In genomic region chr14:120335871-120336270, GRCm38 (mm10) we compare ENCODE assay signal across 18 mouse cellular contexts.
A peak's percentile ranks its signal among the peaks of the same experiment; 100 is the strongest.
DNase-seq lines count a peak whose midpoint lies in the region; ATAC-seq and TF ChIP-seq lines count a peak whose summit lies in the region.
"Had no signal": no experiment of that assay in that cellular context is flagged by ENCODE, and none has a peak within 500 bp of the region (broad histone marks: within the 10 kb centered on the region; RNA-seq: fewer than 3 reads in every experiment).

No protein-coding gene starts in this region.

- no peak for ATAC-seq in heart, embryonic 11.5 days (replicated peaks; ENCODE audit: insufficient number of reproducible peaks, low FRiP score, low TSS enrichment)
- no peak for ATAC-seq in liver, postnatal 0 days
- ATAC-seq in liver, embryonic 12.5 days, result no peak
- ATAC-seq: midbrain, embryonic 13.5 days had no signal

- H3K27ac ChIP-seq in heart, embryonic 11.5 days (ENCODE audit: low read depth, low read length), result peak overlapping the region; percentile 59
- H3K27ac ChIP-seq in kidney, adult 2 months (ENCODE audit: insufficient read depth, low read depth, low read length), result 0 out of 2 replicates have a peak overlapping the region, but pooled peaks have one; percentile 8
- 0 out of 2 replicates have a peak overlapping the region, but pooled peaks have one; percentile 34 for H3K27ac ChIP-seq in liver, postnatal 0 days (ENCODE audit: low read depth)
- H3K27ac ChIP-seq in liver, embryonic 12.5 days, result no peak overlapping the region
- H3K27ac ChIP-seq in small intestine, adult 2 months (ENCODE audit: insufficient read depth, low read depth, low read length), result peak overlapping the region; percentile 56
- H3K27ac ChIP-seq: forebrain, embryonic 12.5 days; hindbrain, embryonic 14.5 days; midbrain, embryonic 13.5 days; neural tube, embryonic 13.5 days had no signal

- no peak for TF ChIP-seq EP300 in liver, postnatal 0 days (IDR thresholded peaks at IDR 0.05; ENCODE audit: low read depth)

- no peaks in the 10 kb centered on the region for H3K9me3 ChIP-seq in heart, embryonic 11.5 days (replicated peaks; ENCODE audit: control insufficient read depth, low read length)
- no peaks in the 10 kb centered on the region for H3K9me3 ChIP-seq in liver, postnatal 0 days (ENCODE audit: low read length)
- H3K9me3 ChIP-seq in liver, embryonic 12.5 days (replicated peaks), result no peaks in the 10 kb centered on the region
- H3K9me3 ChIP-seq: forebrain, embryonic 12.5 days; lung, embryonic 15.5 days; midbrain, embryonic 13.5 days; neural tube, embryonic 13.5 days had no signal

- no peak overlapping the region for H3K4me2 ChIP-seq in heart, embryonic 11.5 days
- H3K4me2 ChIP-seq in liver, postnatal 0 days (ENCODE audit: low read depth, low read length), result no peak overlapping the region
- H3K4me2 ChIP-seq in liver, embryonic 12.5 days, result no peak overlapping the region
- H3K4me2 ChIP-seq: forebrain, embryonic 12.5 days; hindbrain, embryonic 14.5 days; liver, embryonic 11.5 days; lung, embryonic 15.5 days; midbrain, embryonic 13.5 days; neural tube, embryonic 13.5 days had no signal

- no peak overlapping the region for H3K4me3 ChIP-seq in heart, embryonic 11.5 days (ENCODE audit: low read depth, low read length)
- H3K4me3 ChIP-seq in kidney, adult 2 months (ENCODE audit: insufficient read depth, low read depth, low read length), result no peak overlapping the region
- H3K4me3 ChIP-seq in liver, postnatal 0 days (ENCODE audit: low read depth, low read length), result no peak overlapping the region
- H3K4me3 ChIP-seq in liver, embryonic 12.5 days, result no peak overlapping the region
- no peak overlapping the region for H3K4me3 ChIP-seq in small intestine, adult 2 months (ENCODE audit: low read depth, low read length)
- H3K4me3 ChIP-seq: forebrain, embryonic 12.5 days; lung, embryonic 15.5 days; midbrain, embryonic 13.5 days; neural tube, embryonic 13.5 days had no signal

- H3K27me3 ChIP-seq in heart, embryonic 11.5 days (ENCODE audit: control insufficient read depth, insufficient read depth, low read length), result no peaks in the 10 kb centered on the region
- no peaks in the 10 kb centered on the region for H3K27me3 ChIP-seq in kidney, adult 2 months (replicated peaks; ENCODE audit: control insufficient read depth, insufficient read depth, low read length)
- no peaks in the 10 kb centered on the region for H3K27me3 ChIP-seq in liver, postnatal 0 days (ENCODE audit: insufficient read depth, low read length)
- no peaks in the 10 kb centered on the region for H3K27me3 ChIP-seq in liver, embryonic 12.5 days (replicated peaks)
- H3K27me3 ChIP-seq in small intestine, adult 2 months (ENCODE audit: control insufficient read depth, insufficient read depth, low read length), result no peaks in the 10 kb centered on the region
- H3K27me3 ChIP-seq: forebrain, embryonic 12.5 days; lung, embryonic 15.5 days; midbrain, embryonic 13.5 days; neural tube, embryonic 13.5 days had no signal

- peaks cover 45% of the 10 kb centered on the region for H3K4me1 ChIP-seq in heart, embryonic 11.5 days (ENCODE audit: control insufficient read depth, insufficient read depth, low read length)
- peaks cover 35% of the 10 kb centered on the region for H3K4me1 ChIP-seq in kidney, adult 2 months (ENCODE audit: control insufficient read depth, insufficient read depth, low read length)
- H3K4me1 ChIP-seq in liver, postnatal 0 days (ENCODE audit: insufficient read depth), result peaks cover 21% of the 10 kb centered on the region
- peaks cover 18% of the 10 kb centered on the region; the same call in 1 of the 2 replicates for H3K4me1 ChIP-seq in liver, embryonic 12.5 days
- H3K4me1 ChIP-seq in small intestine, adult 2 months (ENCODE audit: control insufficient read depth, insufficient read depth, insufficient read length, low read length), result peaks cover 29% of the 10 kb centered on the region

- DNase-seq in heart, adult 8-10 months (ENCODE audit: low spot score), result no peak
- no peak for DNase-seq in kidney, adult 2 months
- DNase-seq in kidney, postnatal 14 days, result no peak
- no peak for DNase-seq in liver, postnatal 0 days
- DNase-seq in layer of hippocampus, adult 18-20 months (ENCODE audit: low spot score in 2 of 2), result no peak
- DNase-seq: B cell, adult 2 months; embryo, embryonic 11 days; right cerebral cortex, adult 18-20 months; thymus, postnatal 25 days had no signal

- no peak for TF ChIP-seq POLR2A in kidney, adult 2 months (IDR thresholded peaks at IDR 0.05; ENCODE audit: low read depth, low read length)
- TF ChIP-seq POLR2A in small intestine, adult 2 months (IDR thresholded peaks at IDR 0.05; ENCODE audit: low read depth, low read length), result no peak

- no peak overlapping the region for H3K9ac ChIP-seq in heart, embryonic 11.5 days (ENCODE audit: low read depth, low read length)
- no peak overlapping the region for H3K9ac ChIP-seq in liver, postnatal 0 days (replicated peaks)
- H3K9ac ChIP-seq in liver, embryonic 12.5 days, result no peak overlapping the region
- H3K9ac ChIP-seq: forebrain, embryonic 12.5 days; hindbrain, embryonic 14.5 days; lung, embryonic 15.5 days; midbrain, embryonic 13.5 days; neural tube, embryonic 13.5 days had no signal

- WGBS in heart, embryonic 11.5 days (ENCODE audit: insufficient replicate concordance), result 70% methylated on average over 6 of the region's 6 CpGs
- 54% methylated on average over 6 of the region's 6 CpGs for WGBS in kidney, adult 2 months
- 80% methylated on average over 6 of the region's 6 CpGs for WGBS in liver, postnatal 0 days (ENCODE audit: insufficient replicate concordance)
- 77% methylated on average over 6 of the region's 6 CpGs for WGBS in liver, embryonic 12.5 days (ENCODE audit: insufficient replicate concordance)
- 54% methylated on average over 6 of the region's 6 CpGs for WGBS in small intestine, adult 2 months

- H3K36me3 ChIP-seq in heart, embryonic 11.5 days (ENCODE audit: control insufficient read depth, insufficient read depth, low read length), result no peaks in the 10 kb centered on the region
- H3K36me3 ChIP-seq in kidney, adult 2 months (ENCODE audit: control insufficient read depth, insufficient read depth, low read length), result no peaks in the 10 kb centered on the region
- H3K36me3 ChIP-seq in liver, postnatal 0 days (replicated peaks; ENCODE audit: insufficient read depth, low read length), result peaks cover 2% of the 10 kb centered on the region; the same call in 1 of the 2 replicates
- no peaks in the 10 kb centered on the region for H3K36me3 ChIP-seq in liver, embryonic 12.5 days
- 0 out of 2 replicates have a peak, but pooled peaks cover under 1% of the 10 kb centered on the region for H3K36me3 ChIP-seq in small intestine, adult 2 months (ENCODE audit: control insufficient read depth, insufficient read depth, low read length)
- H3K36me3 ChIP-seq: forebrain, embryonic 12.5 days; lung, embryonic 15.5 days; midbrain, embryonic 13.5 days; neural tube, embryonic 13.5 days had no signal

- no peak for TF ChIP-seq CTCF in kidney, adult 2 months (conservative IDR thresholded peaks at IDR 0.05; ENCODE audit: insufficient read depth, insufficient read length, low read depth, low read length)
- no peak for TF ChIP-seq CTCF in liver, postnatal 0 days (IDR thresholded peaks at IDR 0.05; ENCODE audit: low read depth)
- no peak for TF ChIP-seq CTCF in small intestine, adult 2 months (IDR thresholded peaks at IDR 0.05; ENCODE audit: extremely low read depth, insufficient read length, insufficient replicate concordance, low read depth, low read length)
